Mouse (Mus musculus) CH12.LX (cell line): ENCODE measurements around the gene Pafah1b1. TPM values are rescaled to one million over a fixed set of nuclear protein-coding genes. Genes with fewer than 3 reads are reported as not detected.

Experiments used
- DNase-seq: peaks from one replicate; pipeline ENCODE4 v3.0.0-alpha.2; 2013; ENCODE audit errors: extremely low read depth
- H3K27ac ChIP-seq: 2 replicates; pipeline ENCODE4 v1.5.1; 2012; ENCODE audit warnings: low read depth, mild to moderate bottlenecking, control low read depth, moderate library complexity; ENCODE audit not compliant: insufficient read depth
- H3K27me3 ChIP-seq: replicated peaks from 2 replicates; pipeline ENCODE3; 2012; ENCODE audit warnings: inconsistent platforms
- H3K36me3 ChIP-seq, 2 experiments: replicated peaks in 1 of 2; 2 replicates each; pipeline versions ENCODE3 to v1.6.1; 2012; ENCODE audit warnings: inconsistent platforms in 1 of 2, low read length in 1 of 2, mild to moderate bottlenecking in 1 of 2, mixed read lengths in 1 of 2, moderate library complexity in 1 of 2; ENCODE audit not compliant: control insufficient read depth in 1 of 2, insufficient read depth in 1 of 2
- H3K4me1 ChIP-seq, 2 experiments: 2 replicates each; pipeline ENCODE4 v1.6.1; 2012; ENCODE audit warnings: inconsistent platforms in 1 of 2, moderate library complexity in 1 of 2; ENCODE audit not compliant: insufficient read depth in 2 of 2, control insufficient read depth in 1 of 2
- H3K4me2 ChIP-seq: 2 replicates; pipeline ENCODE4 v1.6.1; 2012; ENCODE audit warnings: low read depth, mild to moderate bottlenecking, control low read depth; ENCODE audit not compliant: poor library complexity, insufficient read depth, severe bottlenecking
- H3K4me3 ChIP-seq, 3 experiments: fragments of 150-350 bp in 1 of 3; sonication (generic) in 1 of 3; replicated peaks in 1 of 3; 2 replicates each; pipeline versions ENCODE3 to v1.5.1; 2011 to 2012; ENCODE audit warnings: low read depth in 2 of 3, low read length in 2 of 3, mild to moderate bottlenecking in 2 of 3, moderate library complexity in 2 of 3, control low read depth in 1 of 3, improper control_type of control experiment in 1 of 3, inconsistent platforms in 1 of 3, mixed read lengths in 1 of 3; ENCODE audit not compliant: poor library complexity in 1 of 3
- H3K79me2 ChIP-seq: replicated peaks from 2 replicates; pipeline ENCODE4 v1.6.1; 2012; ENCODE audit warnings: mild to moderate bottlenecking, moderate library complexity; ENCODE audit not compliant: control insufficient read depth, poor library complexity, insufficient read depth, severe bottlenecking; ENCODE audit errors: extremely low read depth
- H3K9ac ChIP-seq: 2 replicates; pipeline ENCODE4 v1.6.1; 2012; ENCODE audit warnings: low read depth, mild to moderate bottlenecking, control low read depth, moderate library complexity; ENCODE audit not compliant: insufficient read depth
- H3K9me3 ChIP-seq: replicated peaks from 2 replicates; pipeline ENCODE3; 2012; ENCODE audit warnings: low read length, inconsistent platforms, mixed read lengths
- CHD1 ChIP-seq: IDR thresholded peaks from 2 replicates; pipeline ENCODE4 v1.6.1; 2012; ENCODE audit warnings: low read depth, low read length, improper control_type of control experiment, inconsistent platforms
- CHD2 ChIP-seq: IDR thresholded peaks from 2 replicates; pipeline ENCODE4 v1.6.1; 2011; ENCODE audit warnings: low read length, improper control_type of control experiment
- CTCF ChIP-seq, 2 experiments: IDR thresholded peaks in 1 of 2; conservative IDR thresholded peaks in 1 of 2; 2 replicates each; pipeline ENCODE4 v1.5.1; 2011 to 2012; ENCODE audit warnings: low read depth in 2 of 2, low read length in 2 of 2, improper control_type of control experiment in 1 of 2, inconsistent platforms in 1 of 2, mild to moderate bottlenecking in 1 of 2, moderate library complexity in 1 of 2
- E2F4 ChIP-seq: IDR thresholded peaks from 2 replicates; pipeline ENCODE4 v1.6.1; 2011; ENCODE audit warnings: low read depth, low read length, improper control_type of control experiment; ENCODE audit not compliant: insufficient replicate concordance
- ELF1 ChIP-seq: IDR thresholded peaks from 2 replicates; pipeline ENCODE4 v1.6.1; 2014; ENCODE audit warnings: low read depth, mild to moderate bottlenecking, inconsistent platforms, low read length, improper control_type of control experiment
- EP300 ChIP-seq: IDR thresholded peaks from 2 replicates; pipeline ENCODE4 v1.6.1; 2011; ENCODE audit warnings: low read length, improper control_type of control experiment
- HCFC1 ChIP-seq: IDR thresholded peaks from 2 replicates; pipeline ENCODE4 v1.6.1; 2012; ENCODE audit warnings: low read depth, mild to moderate bottlenecking, inconsistent platforms, low read length, improper control_type of control experiment
- IRF4 ChIP-seq: IDR thresholded peaks from 2 replicates; pipeline ENCODE4 v1.6.1; 2014; ENCODE audit warnings: low read depth, mild to moderate bottlenecking, inconsistent platforms, low read length, improper control_type of control experiment
- JUND ChIP-seq: conservative IDR thresholded peaks from 2 replicates; pipeline ENCODE4 v1.6.1; 2011; ENCODE audit warnings: low read depth, low read length, improper control_type of control experiment
- MAFK ChIP-seq: IDR thresholded peaks from 2 replicates; pipeline ENCODE4 v1.6.1; 2011; ENCODE audit warnings: low read length, improper control_type of control experiment; ENCODE audit not compliant: insufficient replicate concordance
- MAX ChIP-seq: IDR thresholded peaks from 2 replicates; pipeline ENCODE4 v1.6.1; 2011; ENCODE audit warnings: low read length, improper control_type of control experiment
- MAZ ChIP-seq: IDR thresholded peaks from 2 replicates; pipeline ENCODE4 v1.6.1; 2012; ENCODE audit warnings: low read depth, mild to moderate bottlenecking, inconsistent platforms, low read length, improper control_type of control experiment, moderate library complexity
- MEF2A ChIP-seq: IDR thresholded peaks from 2 replicates; pipeline ENCODE4 v1.6.1; 2014; ENCODE audit warnings: low read depth, mild to moderate bottlenecking, inconsistent platforms, low read length, improper control_type of control experiment, borderline replicate concordance
- MXI1 ChIP-seq: IDR thresholded peaks from 2 replicates; pipeline ENCODE4 v1.6.1; 2011; ENCODE audit warnings: mild to moderate bottlenecking, low read depth, low read length, improper control_type of control experiment
- MYC ChIP-seq: IDR thresholded peaks from 2 replicates; pipeline ENCODE4 v1.6.1; 2011; ENCODE audit warnings: low read depth, mild to moderate bottlenecking, improper control_type of control experiment, low read length
- NELFE ChIP-seq: IDR thresholded peaks from 2 replicates; pipeline ENCODE4 v1.6.1; 2011; ENCODE audit warnings: low read depth, low read length, improper control_type of control experiment
- NRF1 ChIP-seq: IDR thresholded peaks from 2 replicates; pipeline ENCODE4 v1.6.1; 2014; ENCODE audit warnings: low read depth, mild to moderate bottlenecking, inconsistent platforms, low read length, improper control_type of control experiment, moderate library complexity
- POLR2AphosphoS2 ChIP-seq: IDR thresholded peaks from 2 replicates; pipeline ENCODE4 v1.6.1; 2011; ENCODE audit warnings: low read depth, low read length, improper control_type of control experiment
- RAD21 ChIP-seq: IDR thresholded peaks from 2 replicates; pipeline ENCODE4 v1.6.1; 2011; ENCODE audit warnings: low read depth, mild to moderate bottlenecking, low read length, improper control_type of control experiment, moderate library complexity
- RCOR1 ChIP-seq: conservative IDR thresholded peaks from 2 replicates; pipeline ENCODE4 v1.6.1; 2012; ENCODE audit warnings: low read depth, mild to moderate bottlenecking, inconsistent platforms, low read length, improper control_type of control experiment
- SIN3A ChIP-seq: IDR thresholded peaks from 2 replicates; pipeline ENCODE4 v1.6.1; 2012; ENCODE audit warnings: low read length, improper control_type of control experiment, inconsistent platforms
- SMC3 ChIP-seq: IDR thresholded peaks from 2 replicates; pipeline ENCODE4 v1.6.1; 2011; ENCODE audit warnings: low read depth, low read length, improper control_type of control experiment
- TCF12 ChIP-seq: IDR thresholded peaks from 2 replicates; pipeline ENCODE4 v1.6.1; 2014; ENCODE audit warnings: low read depth, mild to moderate bottlenecking, inconsistent platforms, low read length, improper control_type of control experiment
- USF1 ChIP-seq: IDR thresholded peaks from 2 replicates; pipeline ENCODE4 v1.6.1; 2014; ENCODE audit warnings: low read depth, mild to moderate bottlenecking, inconsistent platforms, low read length, improper control_type of control experiment
- ZKSCAN1 ChIP-seq: IDR thresholded peaks from 2 replicates; pipeline ENCODE4 v1.6.1; 2012; ENCODE audit warnings: low read depth, inconsistent platforms, low read length, improper control_type of control experiment, borderline replicate concordance
- dilution Hi-C: fragments of 300-500 bp; cut with MboI; formaldehyde crosslinking; loops from 2 replicates; pipeline ENCODE4 v1.14.3; 2020; ENCODE audit warnings: low sequenced_read_pairs; ENCODE audit not compliant: extremely low pct_unique_long_range_greater_than_20kb, extremely low pct_ligation_motif_present
- in situ Hi-C: fragments of 300-500 bp; cut with MboI; formaldehyde crosslinking; loops from 3 replicates; pipeline ENCODE4 v1.14.3; 2019; ENCODE audit warnings: low sequenced_read_pairs, low pct_ligation_motif_present, low pct_unique_long_range_greater_than_20kb, mixed read lengths
- polyA plus RNA-seq: library from polyadenylated mRNA; unstranded; fragments of >175 nt; gene quantifications from 2 replicates; pipeline ENCODE4 v1.2.1, GENCODE M21; 2012; ENCODE audit warnings: low read depth; ENCODE audit not compliant: insufficient read length
- total RNA-seq, 2 experiments: library from RNA; depleted of rRNA; stranded (reverse); fragments of 300-350 nt in 1 of 2; fragments of >200 nt in 1 of 2; gene quantifications; 2 replicates each; pipeline ENCODE4 v1.2.3; 2012 to 2014

The Pafah1b1 gene
- total and polyA plus RNA-seq, 3 experiments, result 53.9 to 136 (median 107) TPM

GRCm38 (mm10) chr11:74670151-74670550 lies 54.3 kb downstream of the Pafah1b1 start:
- no peaks in the 10 kb centered on the region for H3K27me3 ChIP-seq
- H3K4me1 ChIP-seq, result no peaks in the 10 kb centered on the region
- peaks cover 70 to 93% of the 10 kb centered on the region in 2 experiments for H3K36me3 ChIP-seq
- no peak overlapping the region for H3K9ac ChIP-seq
- no peak for TF ChIP-seq ELF1
- no peak for TF ChIP-seq NELFE
- TF ChIP-seq MAX, result no peak
- no peak for TF ChIP-seq NRF1
- TF ChIP-seq CTCF (conservative IDR thresholded peaks at IDR 0.05 in 1 of 2, IDR thresholded peaks at IDR 0.05 in 1 of 2; ENCODE audit: low read depth in 2 of 2, low read length in 2 of 2), result no peak
- no peak for TF ChIP-seq RCOR1
- no peak for TF ChIP-seq SMC3
- TF ChIP-seq, all 38 proteins: peak for 0
- H3K79me2 ChIP-seq, result no peaks in the 10 kb centered on the region
- no peak overlapping the region for H3K4me2 ChIP-seq
- in situ Hi-C loops, result no loop called here
- dilution Hi-C loops, result no loop called here
- no peak overlapping the region for H3K27ac ChIP-seq
- no peak overlapping the region for H3K4me3 ChIP-seq
- H3K9me3 ChIP-seq, result no peaks in the 10 kb centered on the region
- no peak for DNase-seq

GRCm38 (mm10) chr11:74668971-74669370 lies 55.5 kb downstream of the Pafah1b1 start:
- H3K4me1 ChIP-seq, result no peaks in the 10 kb centered on the region
- H3K4me2 ChIP-seq, result no peak overlapping the region
- peaks cover 71 to 94% of the 10 kb centered on the region in 2 experiments for H3K36me3 ChIP-seq
- no peak overlapping the region for H3K9ac ChIP-seq
- H3K9me3 ChIP-seq, result no peaks in the 10 kb centered on the region
- in situ Hi-C loops, result no loop called here
- H3K27me3 ChIP-seq, result no peaks in the 10 kb centered on the region
- dilution Hi-C loops, result no loop called here
- no peak for TF ChIP-seq CTCF (conservative IDR thresholded peaks at IDR 0.05 in 1 of 2, IDR thresholded peaks at IDR 0.05 in 1 of 2; ENCODE audit: low read depth in 2 of 2, low read length in 2 of 2)
- no peak for TF ChIP-seq MAZ
- TF ChIP-seq RAD21, result no peak
- no peak for TF ChIP-seq SIN3A
- no peak for TF ChIP-seq IRF4
- no peak for TF ChIP-seq JUND
- TF ChIP-seq POLR2AphosphoS2, result no peak
- no peak for TF ChIP-seq MAFK
- no peak for TF ChIP-seq USF1
- TF ChIP-seq HCFC1, result no peak
- no peak for TF ChIP-seq CHD1
- TF ChIP-seq MEF2A, result no peak
- TF ChIP-seq ZKSCAN1, result no peak
- no peak for TF ChIP-seq MXI1
- TF ChIP-seq TCF12, result no peak
- TF ChIP-seq MYC, result no peak
- no peak for TF ChIP-seq CHD2
- TF ChIP-seq E2F4, result no peak
- TF ChIP-seq EP300, result no peak
- TF ChIP-seq, all 38 proteins: peak for 0
- no peak for DNase-seq
- Histone ChIP-seq H3K79me2 (no peaks in the 10 kb centered on the region), H3K4me3 (no peak overlapping the region), H3K27ac (no peak overlapping the region; the same call in 1 of the 2 replicates)
